Mouse (Mus musculus): Measurements from ENCODE around the gene Pitpnb. TPM values are rescaled to one million over a fixed set of nuclear protein-coding genes. Genes with fewer than 3 reads are reported as not detected.
A peak's percentile ranks its signal among the peaks of the same experiment; 100 is the strongest.

The Pitpnb gene
- polyA plus RNA-seq, 1 experiment from 2014 or later: 102 TPM

DNA sequence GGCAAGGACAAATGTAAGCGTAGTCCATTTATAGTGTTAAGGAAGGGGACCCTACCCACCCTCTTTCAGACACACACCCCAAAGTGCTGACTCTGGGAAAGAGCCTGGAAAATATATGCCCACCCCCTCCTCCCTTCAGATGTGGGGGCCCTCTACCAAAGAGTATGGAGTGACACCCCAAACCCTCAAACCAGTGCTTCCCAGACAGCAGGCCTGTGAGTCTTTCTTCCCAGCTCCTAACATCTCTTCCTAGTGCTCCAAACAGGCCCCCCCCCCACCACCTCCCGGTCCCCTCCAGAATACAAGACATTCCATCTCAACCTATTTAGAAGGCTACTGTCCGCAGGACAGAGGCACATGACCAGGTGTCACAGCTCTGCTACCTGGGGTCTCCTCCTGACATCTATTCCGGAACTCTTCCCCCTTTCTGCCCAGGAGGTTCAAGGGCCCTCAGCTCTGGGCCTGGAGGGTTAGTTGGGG lies 84.2 kb downstream of the Pitpnb start:
- ATAC-seq: no peak

DNA sequence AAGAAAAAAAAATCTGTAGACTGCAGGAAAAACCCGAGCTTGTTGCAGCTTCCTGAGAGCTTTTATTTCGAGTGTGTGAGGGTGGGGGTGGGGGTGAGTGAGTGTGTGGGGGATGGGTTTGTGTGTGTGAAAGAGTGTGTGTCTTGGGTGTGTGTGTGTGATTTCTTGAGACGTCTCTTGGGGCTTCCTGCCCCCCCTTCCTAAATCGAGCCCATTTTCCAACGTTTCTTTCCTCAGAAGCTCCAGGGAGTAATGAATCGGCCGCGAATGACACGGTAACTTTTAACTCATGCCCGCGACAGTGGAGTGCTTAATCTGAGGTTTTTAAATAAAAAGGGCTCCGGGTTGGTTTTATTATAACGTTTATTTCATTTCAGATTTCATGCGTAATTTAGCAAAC lies 85.0 kb downstream of the Pitpnb start:
- 1% methylated on average over 14 of the region's 14 CpGs for WGBS
- DNase-seq (ENCODE audit: low spot score): peak; percentile 61

More for the DNA sequence above, 84.2 kb downstream of the Pitpnb start:
- Histone ChIP-seq H3K9me3 (replicated peaks; ENCODE audit: control insufficient read depth, low read length) (no peaks in the 10 kb centered on the region), H3K9ac (ENCODE audit: low read length) (peak overlapping the region; percentile 100), H3K27me3 (replicated peaks; ENCODE audit: control insufficient read depth, insufficient read depth, low read length) (no peaks in the 10 kb centered on the region), H3K4me3 (ENCODE audit: low read depth, low read length) (peak overlapping the region; percentile 99), H3K4me2 (ENCODE audit: low read length) (peak overlapping the region; percentile 96), H3K4me1 (ENCODE audit: control insufficient read depth, insufficient read depth, low read length) (peaks cover 11% of the 10 kb centered on the region; the same call in 1 of the 2 replicates), H3K36me3 (ENCODE audit: control insufficient read depth, insufficient read depth, low read length) (peaks cover 16% of the 10 kb centered on the region), H3K27ac (ENCODE audit: low read depth, low read length) (peak overlapping the region; percentile 99)
- DNase-seq (ENCODE audit: low spot score): no peak
- WGBS: 37% methylated on average over 4 of the region's 4 CpGs

DNA sequence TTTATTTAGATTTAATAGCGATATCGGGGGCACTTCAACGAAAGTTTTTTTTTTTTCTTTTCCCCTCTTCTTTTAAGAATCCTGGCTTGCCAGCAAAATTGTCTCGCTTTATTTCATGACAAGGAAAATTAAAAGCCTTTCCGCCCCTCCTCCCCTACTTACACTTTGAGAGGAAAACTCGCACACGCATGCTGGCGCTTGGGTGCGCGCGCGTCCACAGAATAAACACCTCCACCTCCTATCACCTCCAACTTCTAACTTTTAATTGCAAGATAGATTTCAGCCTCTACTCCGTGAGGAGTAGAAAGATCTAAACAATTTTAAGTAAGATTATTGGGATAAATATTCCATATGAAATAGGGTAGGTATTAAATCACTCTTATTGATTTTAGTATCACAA lies 85.5 kb downstream of the Pitpnb start:
- Histone ChIP-seq H3K9ac (ENCODE audit: low read length) (peak overlapping the region; percentile 100), H3K4me2 (ENCODE audit: low read length) (peak overlapping the region; percentile 96), H3K9me3 (replicated peaks; ENCODE audit: control insufficient read depth, low read length) (no peaks in the 10 kb centered on the region), H3K4me3 (ENCODE audit: low read depth, low read length) (peak overlapping the region; percentile 99), H3K27ac (ENCODE audit: low read depth, low read length) (peak overlapping the region; percentile 99), H3K27me3 (replicated peaks; ENCODE audit: control insufficient read depth, insufficient read depth, low read length) (no peaks in the 10 kb centered on the region), H3K36me3 (ENCODE audit: control insufficient read depth, insufficient read depth, low read length) (peaks cover 29% of the 10 kb centered on the region), H3K4me1 (ENCODE audit: control insufficient read depth, insufficient read depth, low read length) (peaks cover 11% of the 10 kb centered on the region; the same call in 1 of the 2 replicates)
- peak; percentile 84 for DNase-seq (ENCODE audit: low spot score)
- no peak for ATAC-seq
- under 1% methylated on average over 13 of the region's 13 CpGs for WGBS

More for the DNA sequence above, 85.0 kb downstream of the Pitpnb start:
- Histone ChIP-seq H3K36me3 (ENCODE audit: control insufficient read depth, insufficient read depth, low read length) (peaks cover 24% of the 10 kb centered on the region), H3K9ac (ENCODE audit: low read length) (peak overlapping the region; percentile 100), H3K27me3 (replicated peaks; ENCODE audit: control insufficient read depth, insufficient read depth, low read length) (no peaks in the 10 kb centered on the region), H3K27ac (ENCODE audit: low read depth, low read length) (peak overlapping the region; percentile 99; the same call in 1 of the 2 replicates), H3K4me1 (ENCODE audit: control insufficient read depth, insufficient read depth, low read length) (peaks cover 11% of the 10 kb centered on the region; the same call in 1 of the 2 replicates), H3K4me3 (ENCODE audit: low read depth, low read length) (peak overlapping the region; percentile 99), H3K4me2 (ENCODE audit: low read length) (peak overlapping the region; percentile 96), H3K9me3 (replicated peaks; ENCODE audit: control insufficient read depth, low read length) (no peaks in the 10 kb centered on the region)
- ATAC-seq: no peak

DNA sequence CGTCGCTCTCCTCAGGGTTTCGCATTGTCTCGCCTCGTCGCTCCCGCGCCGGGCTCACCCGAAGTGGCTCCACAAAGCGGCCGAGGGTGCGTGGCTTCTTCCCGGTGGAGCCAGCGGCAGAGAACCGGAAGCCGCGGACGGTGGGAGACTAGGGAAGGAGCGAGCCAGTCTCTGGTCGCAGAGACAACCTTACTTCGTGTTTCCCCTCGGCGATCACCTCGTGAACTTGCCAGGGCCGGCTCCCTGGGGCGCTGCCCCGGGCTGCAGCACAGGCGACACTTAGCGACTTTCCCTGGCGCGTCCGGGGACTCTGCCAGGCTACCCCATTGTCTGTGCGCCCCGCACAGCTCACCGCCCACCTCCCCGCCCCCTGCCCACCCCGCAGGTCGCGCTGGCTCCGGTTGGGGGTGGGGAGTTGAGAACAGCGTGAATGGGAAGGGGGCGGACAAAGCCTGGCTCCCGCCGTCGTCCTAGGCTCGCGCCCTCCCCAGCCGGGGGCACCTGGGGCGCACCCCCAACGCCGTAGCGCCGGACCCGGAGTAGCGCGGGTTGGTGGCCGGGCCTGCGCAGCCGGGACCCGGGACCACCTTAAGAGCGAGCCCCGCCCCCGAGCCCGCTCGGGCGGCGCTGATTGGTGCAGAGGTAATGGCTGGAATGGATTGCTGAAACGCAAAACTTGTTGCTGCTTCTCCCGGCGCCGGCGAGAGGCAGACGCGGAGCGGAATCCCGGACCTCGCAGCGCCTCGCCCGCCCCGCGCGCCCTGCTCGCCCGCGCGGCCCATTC lies 86.2 kb downstream of the Pitpnb start, which contains the start of gene Mn1:
Mn1 (plus strand) TSS at position 772 of the 784 bp plus-strand sequence.
- Histone ChIP-seq H3K27ac (ENCODE audit: low read depth, low read length) (peak within 1 kb of the TSS; percentile 99), H3K4me3 (ENCODE audit: low read depth, low read length) (peak within 1 kb of the TSS; percentile 99), H3K4me2 (ENCODE audit: low read length) (peak within 1 kb of the TSS; percentile 96), H3K9me3 (replicated peaks; ENCODE audit: control insufficient read depth, low read length) (no peaks in the 10 kb centered on the region), H3K9ac (ENCODE audit: low read length) (peak within 1 kb of the TSS; percentile 100), H3K27me3 (replicated peaks; ENCODE audit: control insufficient read depth, insufficient read depth, low read length) (no peaks in the 10 kb centered on the region), H3K4me1 (ENCODE audit: control insufficient read depth, insufficient read depth, low read length) (peaks cover 16% of the 10 kb centered on the region), H3K36me3 (ENCODE audit: control insufficient read depth, insufficient read depth, low read length) (peaks cover 36% of the 10 kb centered on the region)
- ATAC-seq: peak; percentile 94
- WGBS: under 1% methylated on average over 75 of the region's 88 CpGs
- DNase-seq (ENCODE audit: low spot score): peak; percentile 98

DNA sequence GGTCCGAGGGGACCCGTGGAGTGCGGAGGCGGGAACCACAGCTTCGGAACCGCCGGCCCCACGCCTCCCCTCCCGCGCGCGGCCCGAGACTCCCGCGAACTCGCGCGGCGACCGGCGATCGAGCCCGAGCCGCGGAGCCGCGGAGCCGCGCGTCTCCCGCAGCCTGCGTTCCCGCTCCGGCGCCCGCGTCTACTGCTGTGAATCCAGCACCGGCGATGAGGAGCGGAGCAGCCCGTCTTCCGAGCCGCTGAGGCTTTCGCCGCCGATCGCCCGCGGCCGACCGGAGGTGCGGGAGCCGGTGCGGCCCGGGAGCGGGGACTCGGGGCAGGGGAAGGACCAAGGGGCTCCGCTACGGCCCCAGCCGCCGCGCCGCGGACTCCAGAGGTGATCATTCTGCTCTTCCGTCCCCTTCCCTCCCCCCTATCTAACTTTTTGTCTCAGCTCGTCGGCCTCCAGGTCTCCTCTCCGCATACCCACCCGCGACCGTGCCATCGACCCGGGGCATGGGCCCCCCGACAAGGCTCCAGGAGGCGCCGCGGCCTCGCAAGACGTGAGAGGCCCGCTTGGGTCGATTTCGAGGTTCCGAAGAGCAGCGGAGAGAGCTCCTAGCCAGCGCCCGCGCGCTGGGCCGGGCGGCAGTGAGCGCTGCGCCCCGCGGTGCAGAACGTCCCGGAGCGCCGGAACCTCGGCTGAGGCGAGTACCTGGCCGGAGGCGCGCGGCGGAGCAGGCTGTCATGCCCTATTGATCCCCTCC lies 87.0 kb downstream of the Pitpnb start:
- peaks cover 19% of the 10 kb centered on the region for H3K4me1 ChIP-seq (ENCODE audit: control insufficient read depth, insufficient read depth, low read length)
- peak overlapping the region; percentile 96 for H3K4me2 ChIP-seq (ENCODE audit: low read length)
- H3K9ac ChIP-seq (ENCODE audit: low read length): peak overlapping the region; percentile 100
- no peaks in the 10 kb centered on the region for H3K27me3 ChIP-seq (replicated peaks; ENCODE audit: control insufficient read depth, insufficient read depth, low read length)
- peak; percentile 11 for ATAC-seq
- no peak for DNase-seq (ENCODE audit: low spot score)
- H3K36me3 ChIP-seq (ENCODE audit: control insufficient read depth, insufficient read depth, low read length): peaks cover 43% of the 10 kb centered on the region
- H3K9me3 ChIP-seq (replicated peaks; ENCODE audit: control insufficient read depth, low read length): no peaks in the 10 kb centered on the region
- H3K27ac ChIP-seq (ENCODE audit: low read depth, low read length): peak overlapping the region; percentile 99
- H3K4me3 ChIP-seq (ENCODE audit: low read depth, low read length): peak overlapping the region; percentile 99
- under 1% methylated on average over 99 of the region's 105 CpGs for WGBS

DNA sequence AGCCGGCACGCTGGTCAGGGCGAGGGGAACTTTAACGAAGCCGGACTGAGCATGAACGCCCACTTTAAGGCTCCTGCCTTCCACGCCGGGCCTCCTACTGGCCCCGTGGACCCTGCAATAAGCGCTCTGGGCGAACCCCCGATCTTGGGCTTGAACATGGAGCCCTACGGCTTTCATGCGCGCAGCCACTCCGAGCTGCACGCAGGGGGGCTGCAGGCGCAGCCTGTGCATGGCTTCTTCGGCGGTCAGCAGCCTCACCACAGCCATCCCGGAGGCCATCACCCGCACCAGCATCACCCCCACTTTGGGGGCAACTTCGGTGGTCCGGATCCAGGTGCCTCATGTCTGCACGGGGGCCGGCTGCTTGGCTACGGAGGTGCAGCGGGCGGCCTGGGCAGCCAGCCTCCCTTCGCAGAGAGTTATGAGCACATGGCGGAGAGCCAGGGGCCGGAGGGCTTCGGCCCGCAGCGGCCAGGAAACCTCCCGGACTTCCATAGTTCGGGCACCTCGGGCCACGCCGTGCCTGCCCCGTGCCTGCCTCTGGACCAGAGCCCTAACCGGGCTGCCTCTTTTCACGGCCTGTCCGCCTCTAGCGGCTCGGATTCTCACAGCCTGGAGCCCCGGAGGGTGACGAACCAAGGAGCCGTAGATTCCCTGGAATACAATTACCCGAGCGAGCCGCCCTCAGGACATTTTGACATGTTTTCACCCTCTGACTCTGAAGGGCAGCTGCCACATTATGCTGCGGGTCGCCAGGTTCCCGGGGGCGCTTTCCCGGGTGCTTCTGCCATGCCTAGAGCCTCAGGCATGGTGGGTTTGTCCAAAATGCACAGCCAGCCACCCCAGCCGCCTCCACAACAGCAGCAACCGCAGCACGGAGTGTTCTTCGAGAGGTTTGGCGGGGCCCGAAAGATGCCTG lies 87.9 kb downstream of the Pitpnb start:
- H3K27me3 ChIP-seq (replicated peaks; ENCODE audit: control insufficient read depth, insufficient read depth, low read length): no peaks in the 10 kb centered on the region
- peak overlapping the region; percentile 99 for H3K27ac ChIP-seq (ENCODE audit: low read depth, low read length)
- no peaks in the 10 kb centered on the region for H3K9me3 ChIP-seq (replicated peaks; ENCODE audit: control insufficient read depth, low read length)
- H3K4me3 ChIP-seq (ENCODE audit: low read depth, low read length): peak overlapping the region; percentile 99
- ATAC-seq: no peak
- DNase-seq (ENCODE audit: low spot score): no peak
- peaks cover 50% of the 10 kb centered on the region for H3K36me3 ChIP-seq (ENCODE audit: control insufficient read depth, insufficient read depth, low read length)
- WGBS: under 1% methylated on average over 62 of the region's 63 CpGs
- peaks cover 19% of the 10 kb centered on the region for H3K4me1 ChIP-seq (ENCODE audit: control insufficient read depth, insufficient read depth, low read length)
- peak overlapping the region; percentile 100 for H3K9ac ChIP-seq (ENCODE audit: low read length)
- peak overlapping the region; percentile 96 for H3K4me2 ChIP-seq (ENCODE audit: low read length)

DNA sequence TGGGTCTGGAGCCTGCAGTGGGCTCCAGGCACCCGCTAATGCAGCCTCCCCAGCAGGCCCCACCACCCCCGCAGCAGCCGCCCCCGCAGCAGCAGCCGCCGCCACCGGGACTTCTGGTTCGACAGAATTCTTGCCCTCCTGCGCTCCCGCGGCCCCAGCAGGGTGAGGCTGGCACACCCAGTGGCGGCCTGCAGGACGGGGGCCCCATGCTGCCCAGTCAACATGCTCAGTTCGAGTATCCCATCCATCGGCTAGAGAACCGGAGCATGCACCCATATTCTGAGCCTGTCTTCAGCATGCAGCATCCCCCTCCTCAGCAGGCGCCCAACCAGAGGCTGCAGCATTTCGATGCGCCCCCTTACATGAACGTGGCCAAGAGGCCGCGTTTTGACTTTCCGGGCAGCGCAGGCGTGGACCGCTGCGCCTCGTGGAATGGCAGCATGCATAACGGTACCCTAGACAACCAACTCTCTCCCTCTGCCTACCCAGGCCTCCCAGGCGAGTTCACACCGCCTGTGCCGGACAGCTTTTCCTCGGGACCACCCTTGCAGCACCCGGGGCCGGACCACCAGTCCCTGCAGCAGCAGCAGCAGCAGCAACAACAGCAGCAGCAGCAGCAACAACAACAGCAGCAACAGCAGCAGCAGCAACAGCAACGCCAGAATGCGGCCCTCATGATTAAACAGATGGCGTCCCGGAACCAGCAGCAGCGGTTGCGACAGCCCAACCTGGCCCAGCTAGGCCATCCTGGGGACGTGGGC lies 88.7 kb downstream of the Pitpnb start:
- Histone ChIP-seq H3K4me1 (ENCODE audit: control insufficient read depth, insufficient read depth, low read length) (peaks cover 19% of the 10 kb centered on the region), H3K9me3 (replicated peaks; ENCODE audit: control insufficient read depth, low read length) (no peaks in the 10 kb centered on the region), H3K4me2 (ENCODE audit: low read length) (peak overlapping the region; percentile 96), H3K27ac (ENCODE audit: low read depth, low read length) (peak overlapping the region; percentile 99), H3K27me3 (replicated peaks; ENCODE audit: control insufficient read depth, insufficient read depth, low read length) (no peaks in the 10 kb centered on the region), H3K4me3 (ENCODE audit: low read depth, low read length) (peak overlapping the region; percentile 99), H3K36me3 (ENCODE audit: control insufficient read depth, insufficient read depth, low read length) (peaks cover 58% of the 10 kb centered on the region), H3K9ac (ENCODE audit: low read length) (peak overlapping the region; percentile 100)
- DNase-seq (ENCODE audit: low spot score) (peak; percentile 62), ATAC-seq (no peak)
- 1% methylated on average over 42 of the region's 42 CpGs for WGBS
